Mouse (Mus musculus) ZHBTc4 (cell line): Measurements from ENCODE around the gene Chst4.
"Not testable (repeated sequence)": the region's sequence is repeated elsewhere in the genome, so short reads cannot be mapped to it uniquely, and the experiment has no call there.

Source experiments
- DNase-seq: peaks from one replicate; pipeline ENCODE4 v3.0.0-alpha.2; 2011; ENCODE audit warnings: low read depth, low spot score

Chst4 gene

DNA sequence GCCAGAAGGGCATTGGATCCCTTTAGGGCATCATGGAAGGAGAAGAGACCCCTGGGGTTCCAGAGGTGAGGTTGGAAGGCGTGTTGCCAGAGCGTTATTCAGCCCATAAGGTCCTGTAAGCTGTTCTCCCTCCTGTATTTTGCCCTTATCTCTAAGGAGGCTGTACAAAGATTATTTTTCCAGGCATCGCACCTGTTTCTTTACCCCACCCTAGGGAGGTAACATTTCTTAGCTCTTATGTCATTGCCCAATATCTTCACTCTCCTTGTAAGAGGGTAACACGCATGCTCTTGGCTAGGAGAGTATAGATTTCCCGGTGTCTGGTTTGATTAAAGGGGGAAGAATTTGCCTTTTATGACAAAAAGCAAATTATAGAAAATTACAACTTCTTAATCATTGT is at the start of gene Chst4:
Gene Chst4 (minus strand): TSS at position 82 of the 400 bp plus-strand sequence.
- DNase-seq: no peak

GRCm38 (mm10) chr8:110082416-110083105 is 43.0 kb upstream of the Chst4 start:
- DNase-seq: peak; percentile 18

DNA sequence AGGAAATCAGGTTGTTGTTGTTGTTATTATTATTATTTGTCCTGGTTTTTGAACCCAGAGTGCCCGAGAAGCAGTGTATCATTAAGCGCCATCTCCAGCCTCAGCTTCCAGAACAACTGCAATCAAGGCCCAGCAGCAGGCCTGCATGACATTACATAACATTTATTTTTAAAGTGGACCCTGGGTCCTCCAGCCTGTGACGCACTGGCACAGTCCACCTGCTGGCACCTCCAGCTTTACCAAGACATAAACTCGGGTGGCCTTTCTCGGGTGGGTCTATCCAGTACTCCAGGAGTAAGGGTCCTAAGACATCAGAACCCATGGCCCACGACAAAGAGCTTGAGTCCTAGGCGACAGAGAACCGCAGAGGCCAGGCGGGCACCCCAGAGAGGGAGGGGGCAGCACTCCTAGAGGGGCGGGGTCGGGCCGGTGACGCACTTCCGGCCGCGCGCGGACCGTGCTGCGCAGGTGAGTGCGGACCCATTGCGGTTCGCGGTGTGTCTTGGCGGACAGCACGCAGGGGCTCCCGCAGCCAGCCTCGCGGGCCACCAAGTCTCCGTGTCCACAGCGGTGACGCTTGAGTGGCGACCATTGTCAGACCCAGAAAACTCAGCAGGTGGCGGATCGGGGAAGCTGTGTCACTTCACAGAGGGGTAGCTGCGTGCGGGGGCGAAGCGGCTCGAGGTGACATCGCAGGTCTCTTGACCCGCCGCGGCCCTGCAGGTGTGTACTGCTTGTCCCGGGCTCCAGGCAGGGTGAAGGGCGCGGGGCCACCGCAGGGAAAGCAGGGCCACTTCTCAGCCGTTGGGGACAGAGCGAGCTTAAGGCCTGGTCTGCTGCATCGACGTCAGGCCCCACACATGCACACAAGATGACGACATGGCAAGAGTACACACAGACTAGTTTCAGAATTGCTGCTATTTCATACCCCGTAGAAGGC is 40.0 kb upstream of the Chst4 start, which contains the start of gene Zfp612:
Gene Zfp612 (plus strand): TSS at position 465 of the 940 bp plus-strand sequence.
- DNase-seq: peak; percentile 72

DNA sequence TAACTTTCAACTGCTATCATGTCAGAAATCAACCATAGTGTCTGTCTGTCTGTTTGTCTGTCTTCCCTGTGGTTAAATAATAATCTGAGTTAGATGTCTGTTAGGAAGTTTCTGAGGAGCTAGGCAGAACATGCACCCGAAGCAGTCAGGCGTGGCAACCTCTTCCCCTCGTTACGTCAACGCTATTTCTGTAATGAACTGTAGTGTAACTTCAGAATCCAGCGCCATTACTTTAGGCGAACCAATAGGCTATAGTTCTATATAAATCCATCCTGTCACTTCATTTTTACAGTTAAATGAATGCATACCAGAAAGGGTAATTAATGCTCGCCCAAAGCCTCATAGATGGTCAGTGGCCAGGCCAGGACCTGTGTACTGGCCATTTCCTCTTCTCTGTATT is 35.0 kb upstream of the Chst4 start:
- DNase-seq: no peak

- DNase-seq: peak; percentile 79
These were observed 32.1 kb upstream of the Chst4 start for GRCm38 (mm10) chr8:110071600-110071999.

DNA sequence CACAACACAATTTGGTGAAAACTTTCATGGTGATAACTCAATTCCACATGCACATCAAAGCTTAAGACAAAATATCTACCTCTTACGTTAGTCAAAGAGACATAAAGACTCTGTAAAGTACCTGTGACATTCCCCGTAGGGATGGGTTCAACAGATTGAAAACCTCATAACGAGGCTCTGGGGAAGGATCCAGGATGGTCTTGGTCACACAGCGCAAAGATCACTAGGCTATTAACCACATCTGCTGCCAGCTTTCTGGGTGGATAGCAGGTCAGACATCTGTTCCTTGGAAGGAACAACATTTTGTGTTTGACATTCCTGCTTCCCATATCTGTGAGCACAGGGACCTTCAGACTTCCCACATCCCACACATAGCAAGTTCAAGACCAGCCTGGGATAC is 30.2 kb upstream of the Chst4 start:
- no peak for DNase-seq

DNA sequence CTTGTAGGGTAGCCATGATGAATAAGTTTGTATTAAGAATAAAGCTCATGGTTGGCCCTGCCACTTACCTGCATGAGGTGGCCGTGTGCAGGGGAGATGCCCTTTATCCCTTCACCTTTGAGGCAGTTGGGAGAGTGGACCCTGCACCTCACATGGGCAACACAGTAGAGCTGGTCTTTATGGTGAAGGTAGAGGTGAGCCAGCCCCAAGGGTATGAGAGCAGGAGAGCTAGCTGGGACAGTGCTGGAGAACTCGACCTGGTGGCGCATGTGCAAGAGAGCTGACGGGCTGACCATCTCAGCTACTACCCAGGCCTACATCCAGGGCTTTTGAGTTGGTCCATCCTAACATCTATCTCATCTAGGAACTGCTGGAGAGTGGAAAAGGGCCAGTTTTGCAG is 26.1 kb upstream of the Chst4 start:
- no peak for DNase-seq

- no peak for DNase-seq
These were observed 25.2 kb upstream of the Chst4 start for GRCm38 (mm10) chr8:110064606-110065365.

- no peak for DNase-seq
These were observed 24.6 kb upstream of the Chst4 start for GRCm38 (mm10) chr8:110064161-110064560.

DNA sequence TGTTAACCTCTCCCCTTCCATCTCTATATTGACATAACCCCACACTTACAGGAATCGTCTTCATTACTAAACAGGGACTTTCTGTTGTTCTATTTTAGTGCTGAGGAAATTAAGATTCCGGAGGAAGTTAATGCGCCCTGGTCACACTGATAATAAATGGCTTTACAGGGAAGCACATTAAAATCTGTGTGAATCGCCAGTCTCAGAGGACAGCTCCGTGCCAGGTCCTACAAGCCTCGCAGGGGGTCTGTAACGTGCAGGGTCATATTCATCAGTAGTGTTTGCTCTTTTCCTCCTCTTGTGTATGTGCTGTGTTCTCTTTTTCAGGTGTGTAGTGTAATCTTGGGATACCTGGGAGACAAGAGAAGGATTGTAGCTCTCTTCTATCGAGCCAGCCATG is 18.7 kb upstream of the Chst4 start:
- DNase-seq: no peak

DNA sequence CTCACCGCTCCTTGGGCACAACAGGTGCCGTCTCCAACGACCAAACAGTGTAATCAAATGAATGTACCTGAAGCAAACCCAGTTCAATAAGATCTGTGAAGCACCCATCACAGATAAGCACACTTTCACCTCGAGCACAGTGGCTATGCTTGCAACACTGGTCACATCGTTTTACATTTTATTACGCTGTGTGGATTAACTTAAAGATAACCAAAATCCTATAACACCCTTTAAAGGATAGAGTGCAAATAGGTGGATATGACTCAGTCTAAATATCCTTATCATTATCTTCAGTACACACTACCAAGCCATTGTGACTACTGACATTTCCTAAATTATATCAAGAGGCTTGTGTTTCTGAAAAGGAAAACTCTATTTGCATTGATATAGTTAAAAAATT is 11.7 kb upstream of the Chst4 start:
- no peak for DNase-seq

DNA sequence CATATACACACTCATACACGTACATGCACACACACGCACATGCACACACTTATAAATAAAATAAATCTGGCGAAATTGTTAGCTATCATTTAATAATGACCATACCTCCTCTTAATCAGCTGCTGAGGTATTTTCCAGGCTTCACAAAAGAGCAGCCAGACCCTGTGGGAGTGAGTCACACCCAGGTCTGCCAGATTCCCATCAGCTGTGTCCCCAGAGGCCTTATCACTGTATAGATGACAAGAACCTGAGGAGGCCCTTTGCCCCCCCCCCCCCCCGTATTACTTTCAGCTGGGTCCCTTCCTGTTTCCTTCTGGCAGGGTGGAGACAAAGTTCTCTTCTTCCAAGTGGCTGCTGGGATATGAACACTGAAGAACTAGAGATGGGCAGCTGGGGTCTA is 969 bp upstream of the Chst4 start:
- DNase-seq: no peak

- DNase-seq: no peak
These were observed 324 bp downstream of the Chst4 start for GRCm38 (mm10) chr8:110039216-110039615.

DNA sequence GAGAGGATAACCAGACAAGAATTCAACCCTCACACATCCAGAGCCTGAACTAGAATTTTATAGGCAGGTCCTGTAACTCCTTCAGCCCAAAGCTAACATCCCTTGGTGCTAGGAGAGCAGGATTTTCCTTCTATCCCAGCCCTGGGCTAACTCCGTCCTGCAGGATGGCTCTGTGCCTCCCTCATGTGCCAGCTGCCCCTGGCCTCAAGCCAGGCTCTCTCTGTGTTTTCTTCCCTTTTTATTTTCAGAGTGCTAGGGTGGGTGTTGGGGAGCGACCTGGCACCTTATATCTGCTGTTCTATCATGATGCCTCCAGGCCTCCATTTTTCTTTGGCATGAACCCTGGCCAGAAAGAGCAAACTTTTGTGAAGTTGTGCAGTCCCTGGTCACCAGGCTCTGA is 3.4 kb downstream of the Chst4 start:
- DNase-seq: no peak

DNA sequence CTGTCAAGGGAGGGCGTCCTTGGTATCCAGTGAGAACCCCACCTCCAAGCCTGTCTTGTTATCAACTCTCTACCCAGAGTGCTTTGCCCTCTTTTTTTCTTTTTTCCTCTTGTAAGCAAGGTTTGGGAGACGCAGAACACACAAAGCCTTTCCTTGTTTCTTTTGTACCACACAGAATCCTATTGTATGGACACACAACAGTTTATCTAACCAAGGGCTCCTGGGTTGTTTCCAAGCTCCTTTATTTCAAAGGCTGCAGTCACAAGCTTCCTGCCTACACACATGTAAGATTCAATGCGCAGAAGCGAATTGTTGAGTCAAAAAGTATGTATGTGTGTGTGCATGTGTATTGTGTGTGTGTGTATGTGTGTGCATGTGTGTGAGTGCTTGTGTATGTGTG is 5.2 kb downstream of the Chst4 start:
- DNase-seq: no peak

DNA sequence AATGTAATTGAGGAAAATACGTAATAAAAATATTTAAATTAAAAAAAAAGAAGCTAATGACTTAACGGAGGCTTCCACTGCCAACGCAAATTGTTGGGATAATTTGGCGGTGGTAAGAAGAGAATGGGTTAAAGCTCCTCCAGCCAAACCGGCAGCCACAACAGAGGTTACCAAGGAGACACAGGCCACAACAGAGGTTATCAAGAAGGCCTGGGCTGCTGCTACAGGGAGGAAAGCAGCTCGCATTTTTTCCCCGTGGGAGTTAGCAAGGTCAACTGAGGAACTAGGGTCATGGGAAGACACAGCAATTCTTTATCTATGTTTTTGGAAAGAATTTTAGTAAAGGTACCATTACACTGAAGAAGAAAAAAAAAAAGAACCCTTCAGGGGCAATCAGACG is 5.8 kb downstream of the Chst4 start:
- not testable (repeated sequence) for DNase-seq

DNA sequence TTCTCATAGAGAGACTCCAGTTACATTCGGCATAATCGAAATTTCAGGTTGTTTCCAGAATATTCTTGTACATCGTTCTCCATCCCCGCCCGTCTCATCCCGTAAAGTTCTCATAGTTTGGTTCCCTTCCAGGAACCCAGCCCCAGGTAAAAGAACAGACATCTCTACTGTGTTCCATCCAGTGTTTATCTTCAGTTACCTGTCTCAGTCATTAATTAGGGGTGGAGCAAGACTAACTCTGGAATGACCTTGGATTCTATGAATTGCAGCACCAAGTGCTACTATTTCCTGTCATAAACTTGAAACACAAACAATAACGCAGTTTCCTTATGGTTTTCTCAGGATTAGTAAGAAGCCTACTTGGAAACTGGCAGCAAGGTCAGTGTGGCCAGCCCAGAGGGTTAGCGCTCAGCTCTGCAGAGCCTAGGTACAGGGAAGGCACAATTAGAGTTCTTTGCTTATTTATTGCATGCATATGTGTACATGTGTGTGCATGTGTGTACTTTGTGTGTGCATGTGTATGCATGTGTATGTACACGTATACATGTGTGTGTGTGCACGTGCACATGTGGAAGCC is 16.7 kb downstream of the Chst4 start:
- no peak for DNase-seq

DNA sequence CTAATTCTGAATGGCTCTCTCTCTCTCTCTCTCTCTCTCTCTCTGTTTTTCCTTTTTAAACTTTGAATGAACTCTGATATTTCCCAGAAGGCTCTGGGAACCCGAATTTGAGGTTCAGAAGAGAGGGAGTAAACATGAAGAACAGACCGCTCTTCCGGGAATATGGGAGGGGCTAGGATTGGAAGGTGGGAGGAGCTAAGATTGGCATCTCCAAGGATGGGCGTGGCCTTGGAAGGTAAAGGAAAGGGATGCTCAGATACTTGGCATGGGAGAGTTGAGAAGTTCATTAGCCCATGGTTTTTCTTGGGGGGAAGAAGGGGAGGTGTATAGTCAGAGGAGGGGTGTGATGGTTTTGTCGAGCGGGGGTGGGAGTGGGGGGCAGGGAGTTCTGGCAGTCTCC is 17.5 kb downstream of the Chst4 start:
- peak; percentile 43 for DNase-seq

DNA sequence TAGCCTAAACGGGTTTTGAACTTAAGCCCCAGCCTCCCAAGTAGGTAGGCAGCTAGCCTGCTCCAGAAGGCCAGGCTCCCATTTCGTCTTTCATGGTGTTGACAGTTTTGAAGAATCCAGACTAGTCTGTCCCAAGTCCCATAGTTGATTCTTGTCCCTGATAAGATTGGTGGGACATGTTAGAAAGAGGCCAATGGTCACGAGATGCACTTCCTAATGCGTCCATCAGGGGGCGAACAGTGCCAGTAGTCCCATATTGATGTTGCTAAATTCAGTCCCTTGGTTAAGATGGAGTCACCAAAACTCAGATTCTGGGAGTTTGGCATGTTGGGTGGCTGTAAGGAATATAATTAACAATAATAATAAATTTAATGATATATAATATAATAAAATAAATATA is 28.7 kb downstream of the Chst4 start:
- DNase-seq: peak; percentile 76

DNA sequence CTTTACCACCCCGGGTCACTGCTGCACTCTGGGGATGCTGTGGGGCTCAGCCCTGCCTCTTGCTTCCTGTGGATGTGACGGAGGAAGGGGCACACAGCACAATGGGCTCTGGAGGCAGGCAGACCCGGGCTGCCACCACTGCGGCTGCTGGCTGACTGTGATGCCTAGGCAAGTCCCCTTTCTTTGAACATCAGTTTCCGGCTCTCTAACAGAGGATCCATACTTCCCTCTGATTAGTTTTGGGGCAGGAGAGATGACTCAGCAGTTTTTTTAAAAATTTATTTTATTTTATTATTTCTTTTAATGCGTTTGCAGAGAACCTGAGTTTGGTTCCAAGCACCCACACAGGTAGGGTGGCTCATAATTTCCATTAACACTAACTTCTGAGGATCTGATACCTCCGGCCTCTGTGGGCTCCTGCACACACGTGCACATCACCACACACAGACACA is 30.5 kb downstream of the Chst4 start:
- DNase-seq: peak; percentile 27

- peak; percentile 23 for DNase-seq
These were observed 31.1 kb downstream of the Chst4 start for GRCm38 (mm10) chr8:110008228-110008994.
